Mouse (Mus musculus): Measurements from ENCODE around the gene Serbp1.

GRCm38 (mm10) chr6:67269459-67269858 lies 31.5 kb downstream of the Serbp1 start:
- TF ChIP-seq CTCF (IDR thresholded peaks at IDR 0.05; ENCODE audit: control insufficient read depth, insufficient read depth, insufficient read length) (no peak), FOSL1 (IDR thresholded peaks at IDR 0.05; ENCODE audit: insufficient read depth, low read length, poor library complexity, severe bottlenecking) (no peak), MYOD1 (IDR thresholded peaks at IDR 0.05; ENCODE audit: control insufficient read depth, insufficient read length, low read depth) (no peak)
